Mouse (Mus musculus) effector memory CD4-positive, alpha-beta T cell, adult 5 months (primary cell): ENCODE data around the gene Gm3055. TPM values are rescaled to one million over a fixed set of nuclear protein-coding genes. Genes with fewer than 3 reads are reported as not detected.

Experiments used
- polyA plus RNA-seq: library from polyadenylated mRNA; unstranded; fragments of 100-300 nt; shearing (Covaris generic); gene quantifications from one replicate; pipeline ENCODE4 v1.2.1, GENCODE M21; 2017

The Gm3055 gene
- polyA plus RNA-seq, result 15.5 TPM

GRCm38 (mm10) chr10:81770506-81771403, at the start of gene Gm3055:
Gene Gm3055, minus strand, starts transcription at chr10:81771161.

GRCm38 (mm10) chr10:81811899-81812298, 40.9 kb upstream of the Gm3055 start, which contains the start of gene Gm4767:
Gene Gm4767, plus strand, starts transcription at chr10:81812186.

GRCm38 (mm10) chr10:81704531-81705301, 66.2 kb downstream of the Gm3055 start, which contains the start of gene Zfp433:
Gene Zfp433, plus strand, starts transcription at chr10:81704825.

Other genes starting within 250 kb of the Gm3055 start
- 89.2 TPM for gene Gna15, start 246.9 kb downstream of the Gm3055 start, polyA plus RNA-seq
- gene Gna11, start 226.0 kb downstream of the Gm3055 start, polyA plus RNA-seq, result 9.8 TPM
- 893 TPM for gene Aes, start 211.7 kb downstream of the Gm3055 start, polyA plus RNA-seq
- 1.2 TPM for gene Tle2, start 196.6 kb downstream of the Gm3055 start, polyA plus RNA-seq
- gene Tle6, start 170.1 kb downstream of the Gm3055 start, polyA plus RNA-seq, result 1.5 TPM
- gene BC025920, start 164.9 kb downstream of the Gm3055 start, polyA plus RNA-seq, result 2.0 TPM
- gene Sirt6, start 143.4 kb downstream of the Gm3055 start, polyA plus RNA-seq, result 7.3 TPM
- gene Ankrd24, start 142.6 kb downstream of the Gm3055 start, polyA plus RNA-seq, result 2.4 TPM
- gene Gm10778, start 122.1 kb downstream of the Gm3055 start, polyA plus RNA-seq, result 1.9 TPM
- gene Zfp433, start 66.3 kb downstream of the Gm3055 start, polyA plus RNA-seq, result 10.5 TPM
- gene Gm4767, start 41.0 kb upstream of the Gm3055 start, polyA plus RNA-seq, result 2.4 TPM
- gene Gm32687, start 92.8 kb upstream of the Gm3055 start, polyA plus RNA-seq, result 3.6 TPM
- 3.4 TPM for gene Zfp781, start 159.3 kb upstream of the Gm3055 start, polyA plus RNA-seq